Mouse (Mus musculus) hindbrain, embryonic 14.5 days (tissue): Measurements from ENCODE around the gene Car14. TPM values are rescaled to one million over a fixed set of nuclear protein-coding genes. Genes with fewer than 3 reads are reported as not detected.

Source experiments
- ATAC-seq: fragments of 200-750 bp; cut with Nextera tagmentation; 2 replicates; pipeline ENCODE4 v1.8.0; 2017; ENCODE audit warnings: moderate number of reproducible peaks, mild to moderate bottlenecking, moderate TSS enrichment, moderate library complexity; ENCODE audit not compliant: low FRiP score
- DNase-seq: peaks from one replicate; pipeline ENCODE4 v3.0.0-alpha.2; 2015; ENCODE audit warnings: low spot score
- H3K27ac ChIP-seq: fragments of 300-500 bp; sonication (generic); 2 replicates; pipeline ENCODE4 v1.5.1; 2014; ENCODE audit warnings: mild to moderate bottlenecking, moderate library complexity
- H3K27me3 ChIP-seq: fragments of 300-500 bp; sonication (generic); 2 replicates; pipeline ENCODE4 v1.6.1; 2014; ENCODE audit warnings: mild to moderate bottlenecking, low read length, mixed read lengths; ENCODE audit not compliant: control insufficient read depth, insufficient read depth
- H3K36me3 ChIP-seq: fragments of 300-500 bp; sonication (generic); replicated peaks from 2 replicates; pipeline ENCODE4 v1.6.1; 2014; ENCODE audit not compliant: control insufficient read depth, insufficient read depth
- H3K4me1 ChIP-seq: fragments of 300-500 bp; sonication (generic); replicated peaks from 2 replicates; pipeline ENCODE4 v1.6.1; 2014; ENCODE audit warnings: antibody characterized with exemption, low read length, mixed read lengths; ENCODE audit not compliant: control insufficient read depth, insufficient read depth
- H3K4me2 ChIP-seq: fragments of 300-500 bp; sonication (generic); replicated peaks from 2 replicates; pipeline ENCODE4 v1.6.1; 2014; ENCODE audit warnings: mild to moderate bottlenecking, moderate library complexity
- H3K4me3 ChIP-seq: fragments of 300-500 bp; sonication (generic); replicated peaks from 2 replicates; pipeline ENCODE4 v1.5.1; 2014; ENCODE audit warnings: mild to moderate bottlenecking, low read length
- H3K9ac ChIP-seq: fragments of 300-500 bp; sonication (generic); 2 replicates; pipeline ENCODE4 v1.6.1; 2014
- H3K9me3 ChIP-seq: fragments of 300-500 bp; sonication (generic); 2 replicates; pipeline ENCODE4 v1.6.1; 2016; ENCODE audit warnings: low read length; ENCODE audit not compliant: control insufficient read depth
- WGBS: fragments of 180-500 bp; shearing (Covaris S2); extraction: QIAGEN DNeasy Blood & Tissue Kit; methylation state at CpG from one replicate; pipeline ENCODE4 v1.1.7; 2014; 5-methylcytosine and 5-hydroxymethylcytosine counted together
- polyA plus RNA-seq: library from polyadenylated mRNA; unstranded; fragments of >200 nt; fragmentation: Nextera tagmentation; extraction: Ambion mirVana; gene quantifications from 2 replicates; pipeline ENCODE4 v1.2.1, GENCODE M21; 2014

The Car14 gene
- polyA plus RNA-seq, 1 experiment from 2014 or later, result 12.1 TPM

DNA sequence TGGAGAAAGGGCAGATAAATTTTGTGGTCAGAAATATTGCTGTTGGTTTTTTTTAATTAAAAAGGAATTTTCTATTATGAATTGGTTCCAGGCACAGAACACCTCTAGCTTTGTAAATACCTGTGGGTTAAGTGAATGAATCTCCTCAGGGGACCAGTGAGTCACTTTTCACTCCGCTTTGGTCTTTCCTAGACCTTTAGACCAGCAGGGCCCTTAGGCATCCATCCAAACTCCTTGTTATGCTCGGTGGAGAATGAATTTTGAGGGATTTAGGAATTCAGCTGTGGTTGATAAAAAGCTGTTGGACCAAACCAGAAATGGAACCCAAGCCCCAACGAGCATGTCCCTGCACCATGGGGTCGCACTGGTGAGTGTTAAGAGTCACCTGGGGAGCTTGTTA is 3.1 kb upstream of the Car14 start:
- 56% methylated on average over 4 of the region's 4 CpGs for WGBS
- ATAC-seq (no peak), DNase-seq (no peak)
- Histone ChIP-seq H3K4me1 (peaks cover 21% of the 10 kb centered on the region), H3K36me3 (no peaks in the 10 kb centered on the region), H3K27me3 (peaks cover 20% of the 10 kb centered on the region; the same call in 1 of the 2 replicates), H3K4me3 (no peak overlapping the region), H3K4me2 (no peak overlapping the region), H3K9me3 (no peaks in the 10 kb centered on the region), H3K9ac (no peak overlapping the region), H3K27ac (no peak overlapping the region)

DNA sequence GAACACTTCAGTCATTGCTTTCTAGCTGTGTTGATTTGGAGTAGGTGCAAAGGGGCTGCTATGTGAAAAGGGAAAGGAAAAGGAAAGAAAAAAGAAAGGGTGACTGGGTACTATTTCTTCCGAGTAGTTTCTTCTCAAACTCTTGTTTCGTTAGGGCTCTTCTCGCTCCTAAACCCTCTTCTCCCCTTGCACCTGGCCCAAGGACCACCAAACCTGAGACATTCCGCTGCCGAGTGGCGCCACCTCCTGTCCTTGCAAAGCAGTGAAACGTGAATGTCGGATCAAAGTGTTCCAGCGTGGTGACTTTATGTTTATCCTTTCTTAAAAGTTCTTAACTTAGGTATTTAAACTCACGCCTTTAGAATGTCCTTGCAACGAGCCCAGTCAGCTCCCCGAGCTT is 2.4 kb upstream of the Car14 start:
- H3K36me3 ChIP-seq, result no peaks in the 10 kb centered on the region
- ATAC-seq (no peak), DNase-seq (peak; percentile 65)
- no peak overlapping the region for H3K27ac ChIP-seq
- no peaks in the 10 kb centered on the region for H3K9me3 ChIP-seq
- under 1% methylated on average over 12 of the region's 12 CpGs for WGBS
- H3K27me3 ChIP-seq, result peaks cover 20% of the 10 kb centered on the region; the same call in 1 of the 2 replicates
- H3K9ac ChIP-seq, result no peak overlapping the region
- peak overlapping the region; percentile 62 for H3K4me2 ChIP-seq
- H3K4me1 ChIP-seq, result peaks cover 21% of the 10 kb centered on the region
- 0 out of 2 replicates have a peak overlapping the region, but pooled peaks have one; percentile 10 for H3K4me3 ChIP-seq

GRCm38 (mm10) chr3:95905940-95906492 is 1.5 kb upstream of the Car14 start:
- DNase-seq, result peak; percentile 72
- 1% methylated on average over 12 of the region's 12 CpGs for WGBS
- H3K9ac ChIP-seq, result peak overlapping the region; percentile 38; the same call in 1 of the 2 replicates
- 0 out of 2 replicates have a peak overlapping the region, but pooled peaks have one; percentile 27 for H3K4me3 ChIP-seq
- peak overlapping the region; percentile 62 for H3K4me2 ChIP-seq
- peaks cover 20% of the 10 kb centered on the region; the same call in 1 of the 2 replicates for H3K27me3 ChIP-seq
- peaks cover 21% of the 10 kb centered on the region for H3K4me1 ChIP-seq
- ATAC-seq, result no peak
- no peak overlapping the region for H3K27ac ChIP-seq
- no peaks in the 10 kb centered on the region for H3K9me3 ChIP-seq
- H3K36me3 ChIP-seq, result no peaks in the 10 kb centered on the region

- H3K36me3 ChIP-seq, result no peaks in the 10 kb centered on the region
- no peaks in the 10 kb centered on the region for H3K9me3 ChIP-seq
- H3K4me1 ChIP-seq, result peaks cover 21% of the 10 kb centered on the region
- peaks cover 20% of the 10 kb centered on the region; the same call in 1 of the 2 replicates for H3K27me3 ChIP-seq
- under 1% methylated on average over 18 of the region's 18 CpGs for WGBS
- no peak overlapping the region for H3K27ac ChIP-seq
- DNase-seq (no peak), ATAC-seq (0 out of 2 replicates have a peak, but pooled peaks have one; percentile 35)
- H3K9ac ChIP-seq, result peak overlapping the region; percentile 38
- H3K4me3 ChIP-seq, result peak overlapping the region; percentile 27
- H3K4me2 ChIP-seq, result peak overlapping the region; percentile 62
Measured at GRCm38 (mm10) chr3:95905146-95905939, 852 bp upstream of the Car14 start.

- Histone ChIP-seq H3K27me3 (peaks cover 20% of the 10 kb centered on the region; the same call in 1 of the 2 replicates), H3K4me2 (peak overlapping the region; percentile 62), H3K27ac (no peak overlapping the region), H3K36me3 (no peaks in the 10 kb centered on the region), H3K9ac (peak overlapping the region; percentile 38; the same call in 1 of the 2 replicates), H3K4me1 (peaks cover 21% of the 10 kb centered on the region), H3K4me3 (peak overlapping the region; percentile 27), H3K9me3 (no peaks in the 10 kb centered on the region)
- no peak for DNase-seq
- no peak for ATAC-seq
- under 1% methylated on average over 15 of the region's 15 CpGs for WGBS
Measured at GRCm38 (mm10) chr3:95903753-95904502, 563 bp downstream of the Car14 start.

- Histone ChIP-seq H3K27ac (no peak overlapping the region), H3K9ac (no peak overlapping the region), H3K4me2 (no peak overlapping the region), H3K27me3 (peaks cover 20% of the 10 kb centered on the region; the same call in 1 of the 2 replicates), H3K36me3 (no peaks in the 10 kb centered on the region; the same call in 1 of the 2 replicates), H3K9me3 (no peaks in the 10 kb centered on the region), H3K4me3 (no peak overlapping the region), H3K4me1 (peaks cover 21% of the 10 kb centered on the region)
- no peak for DNase-seq
- ATAC-seq, result no peak
- WGBS, result 39% methylated on average over 5 of the region's 6 CpGs
Measured at GRCm38 (mm10) chr3:95902643-95903042, 1.8 kb downstream of the Car14 start.

DNA sequence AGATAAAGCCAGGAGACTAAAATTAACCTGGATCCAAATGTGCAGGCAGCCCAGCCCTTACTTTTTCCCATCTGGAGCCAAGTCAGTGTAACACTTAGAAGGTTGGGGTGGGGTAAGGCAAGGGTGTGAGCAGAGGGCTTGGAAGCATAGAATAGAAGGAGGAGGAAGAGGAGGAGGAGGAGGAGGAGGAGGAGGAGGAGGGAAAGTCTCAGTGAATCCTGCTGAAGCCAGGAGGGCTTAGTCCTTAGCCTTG is 2.2 kb downstream of the Car14 start:
- H3K27me3 ChIP-seq, result peaks cover 16% of the 10 kb centered on the region; the same call in 1 of the 2 replicates
- H3K27ac ChIP-seq, result no peak overlapping the region
- H3K4me1 ChIP-seq, result peaks cover 21% of the 10 kb centered on the region
- H3K4me2 ChIP-seq, result no peak overlapping the region
- ATAC-seq (no peak), DNase-seq (no peak)
- no peaks in the 10 kb centered on the region; the same call in 1 of the 2 replicates for H3K36me3 ChIP-seq
- H3K9me3 ChIP-seq, result no peaks in the 10 kb centered on the region
- no peak overlapping the region for H3K4me3 ChIP-seq
- no peak overlapping the region for H3K9ac ChIP-seq

- H3K27me3 ChIP-seq, result peaks cover 14% of the 10 kb centered on the region; the same call in 1 of the 2 replicates
- DNase-seq, result no peak
- ATAC-seq, result no peak
- 76% methylated on average over 9 of the region's 9 CpGs for WGBS
- no peaks in the 10 kb centered on the region; the same call in 1 of the 2 replicates for H3K36me3 ChIP-seq
- no peak overlapping the region for H3K9ac ChIP-seq
- no peaks in the 10 kb centered on the region for H3K9me3 ChIP-seq
- H3K4me1 ChIP-seq, result peaks cover 21% of the 10 kb centered on the region
- no peak overlapping the region for H3K4me3 ChIP-seq
- no peak overlapping the region for H3K27ac ChIP-seq
- no peak overlapping the region for H3K4me2 ChIP-seq
Measured at GRCm38 (mm10) chr3:95901616-95902372, 2.7 kb downstream of the Car14 start.
